Mouse (Mus musculus) granulocyte monocyte progenitor cell, adult 5-6 weeks (primary cell): Measurements from ENCODE around the gene Glrb. TPM values are rescaled to one million over a fixed set of nuclear protein-coding genes. Genes with fewer than 3 reads are reported as not detected.

Experiments used
- ATAC-seq: replicated peaks from 2 replicates; pipeline ENCODE4 v1.8.0; 2016; ENCODE audit warnings: mild to moderate bottlenecking, moderate TSS enrichment, inconsistent platforms; ENCODE audit not compliant: poor library complexity, severe bottlenecking
- total RNA-seq, 2 experiments: library from RNA; stranded (forward) in 1 of 2; stranded (reverse) in 1 of 2; fragments of 200-712, 200-1000 nt in 1 of 2; fragments of >200 nt in 1 of 2; fragmentation: Nextera tagmentation in 1 of 2; gene quantifications; 2 replicates each; pipeline ENCODE4 v1.2.3; 2014 to 2017

Glrb gene
- total RNA-seq, 2 experiments from 2014 or later: 0.11 TPM; not detected in 1

GRCm38 (mm10) chr3:80839845-80840244, 73.6 kb downstream of the Glrb start:
- ATAC-seq: no peak

GRCm38 (mm10) chr3:80837583-80837982, 75.9 kb downstream of the Glrb start:
- ATAC-seq: no peak

- no peak for ATAC-seq
These were observed 89.5 kb downstream of the Glrb start for GRCm38 (mm10) chr3:80823975-80824374.

GRCm38 (mm10) chr3:80818619-80819018, 94.8 kb downstream of the Glrb start:
- no peak for ATAC-seq

- no peak for ATAC-seq
These were observed 99.7 kb downstream of the Glrb start for GRCm38 (mm10) chr3:80813734-80814133.

GRCm38 (mm10) chr3:80812237-80812636, 101.2 kb downstream of the Glrb start:
- no peak for ATAC-seq

- ATAC-seq: no peak
These were observed 108.1 kb downstream of the Glrb start for GRCm38 (mm10) chr3:80805327-80805726.

GRCm38 (mm10) chr3:80803811-80804210, 109.6 kb downstream of the Glrb start:
- ATAC-seq: no peak

GRCm38 (mm10) chr3:80803211-80803610, 110.2 kb downstream of the Glrb start:
- no peak for ATAC-seq

- ATAC-seq: peak; percentile 67
These were observed 110.8 kb downstream of the Glrb start, which contains the start of gene Gria2 for GRCm38 (mm10) chr3:80802596-80803081. Gene Gria2, minus strand, starts transcription at chr3:80802835.

- no peak for ATAC-seq
These were observed 111.6 kb downstream of the Glrb start for GRCm38 (mm10) chr3:80801827-80802310.

- peak; percentile 13 for ATAC-seq
These were observed 112.2 kb downstream of the Glrb start for GRCm38 (mm10) chr3:80800995-80801826.

- peak; percentile 76 for ATAC-seq
These were observed 113.0 kb downstream of the Glrb start for GRCm38 (mm10) chr3:80800299-80800994.

GRCm38 (mm10) chr3:80797935-80798334, 115.5 kb downstream of the Glrb start:
- no peak for ATAC-seq

- ATAC-seq: no peak
These were observed 116.7 kb downstream of the Glrb start for GRCm38 (mm10) chr3:80796764-80797163.

- ATAC-seq: no peak
These were observed 118.2 kb downstream of the Glrb start for GRCm38 (mm10) chr3:80795284-80795683.

Other genes starting within 250 kb of the Glrb start
- not detected in 2 replicates for gene Gria2, start 110.8 kb downstream of the Glrb start, total RNA-seq (2014; fragmentation: Nextera tagmentation)
- gene Gria2, start 110.8 kb downstream of the Glrb start, total RNA-seq (2017): not detected in 2 replicates
- not detected in 2 replicates for gene Pdgfc, start 122.8 kb upstream of the Glrb start, total RNA-seq (2014; fragmentation: Nextera tagmentation)
- gene Pdgfc, start 122.8 kb upstream of the Glrb start, total RNA-seq (2017): not detected in 2 replicates